Comparison of ENCODE assay signal across 9 mouse cellular contexts in genomic region chr1:132155737-132156136, GRCm38 (mm10). TPM values are rescaled to one million over a fixed set of nuclear protein-coding genes. Genes with fewer than 3 reads are reported as not detected.
DNase-seq lines count a peak whose midpoint lies in the region; ATAC-seq lines count a peak whose summit lies in the region.
"Had no signal": no experiment of that assay in that cellular context is flagged by ENCODE, and none has a peak within 500 bp of the region (broad histone marks: within the 10 kb centered on the region; RNA-seq: fewer than 3 reads in every experiment).

No protein-coding gene starts in this region.

- H3K4me3 ChIP-seq in midbrain, embryonic 11.5 days (ENCODE audit: low read depth, low read length): no peak overlapping the region
- no peak overlapping the region for H3K4me3 ChIP-seq in midbrain, embryonic 15.5 days
- H3K4me3 ChIP-seq: embryonic facial prominence, embryonic 15.5 days had no signal

- ATAC-seq in midbrain, embryonic 11.5 days (ENCODE audit: low FRiP score): peak; percentile 31; the same call in 1 of the 2 replicates
- ATAC-seq in midbrain, embryonic 15.5 days (replicated peaks): no peak
- peak; percentile 60; the same call in 1 of the 2 replicates for ATAC-seq in frontal cortex, adult (ENCODE audit: low TSS enrichment)
- peak; percentile 82 for ATAC-seq in inflammation-experienced regulatory T-cells, adult 6 months

- H3K9ac ChIP-seq in midbrain, embryonic 11.5 days (ENCODE audit: low read length): no peak overlapping the region
- no peak overlapping the region for H3K9ac ChIP-seq in midbrain, embryonic 15.5 days
- H3K9ac ChIP-seq: embryonic facial prominence, embryonic 15.5 days had no signal

- peak; percentile 98 for DNase-seq in midbrain, embryonic 11.5 days (ENCODE audit: low spot score, missing footprints)
- DNase-seq in cerebellum, adult 11 months: peak; percentile 76
- DNase-seq in left cerebral cortex, postnatal 14 days (ENCODE audit: low spot score in 2 of 2): peak; percentile 84
- DNase-seq in mesoderm, embryonic 11.5 days (ENCODE audit: low read depth, low spot score): peak; percentile 90
- peak; percentile 65 to 72 for DNase-seq in spleen, postnatal 36 days (ENCODE audit: low spot score in 2 of 2)

- H3K27ac ChIP-seq in midbrain, embryonic 11.5 days (ENCODE audit: low read depth, low read length): no peak overlapping the region
- no peak overlapping the region for H3K27ac ChIP-seq in midbrain, embryonic 15.5 days
- H3K27ac ChIP-seq: embryonic facial prominence, embryonic 15.5 days had no signal

- no peak overlapping the region for H3K4me2 ChIP-seq in midbrain, embryonic 11.5 days
- no peak overlapping the region for H3K4me2 ChIP-seq in midbrain, embryonic 15.5 days
- H3K4me2 ChIP-seq: embryonic facial prominence, embryonic 15.5 days had no signal

- 15% methylated on average over 6 of the region's 6 CpGs for WGBS in midbrain, embryonic 11.5 days
- WGBS in midbrain, embryonic 15.5 days: 6% methylated on average over 6 of the region's 6 CpGs

- H3K36me3 ChIP-seq in midbrain, embryonic 11.5 days (ENCODE audit: control insufficient read depth, insufficient read depth, low read length): no peaks in the 10 kb centered on the region
- no peaks in the 10 kb centered on the region for H3K36me3 ChIP-seq in midbrain, embryonic 15.5 days (replicated peaks)
- H3K36me3 ChIP-seq: embryonic facial prominence, embryonic 15.5 days had no signal

- no peaks in the 10 kb centered on the region for H3K9me3 ChIP-seq in midbrain, embryonic 11.5 days (ENCODE audit: control insufficient read depth, low read length)
- H3K9me3 ChIP-seq in midbrain, embryonic 15.5 days: no peaks in the 10 kb centered on the region
- H3K9me3 ChIP-seq: embryonic facial prominence, embryonic 15.5 days had no signal

- H3K27me3 ChIP-seq in midbrain, embryonic 11.5 days (ENCODE audit: control insufficient read depth, insufficient read depth, low read length): peaks cover 6% of the 10 kb centered on the region
- H3K27me3 ChIP-seq in midbrain, embryonic 15.5 days (replicated peaks): no peaks in the 10 kb centered on the region

- intact Hi-C loops in left cerebral cortex, postnatal 14 days (cut with DNase I): loop anchor here (1.0 to 5.0 kb wide), 5 partner anchors 34 to 202 kb away; partner anchors contain the start of genes AC124108.1 and Lemd1

- peaks cover 23% of the 10 kb centered on the region for H3K4me1 ChIP-seq in midbrain, embryonic 11.5 days (ENCODE audit: control insufficient read depth, insufficient read depth, low read length)
- H3K4me1 ChIP-seq in midbrain, embryonic 15.5 days: peaks cover 36% of the 10 kb centered on the region

RNA-seq across cellular contexts. Expression of gene Cdk18, which starts 16.3 kb away (rescaled TPM):
- 0.14 and 0.19 TPM in 2 replicates for polyA plus RNA-seq in midbrain, embryonic 11.5 days (2014; fragmentation: Nextera tagmentation; extraction: Ambion mirVana)
- polyA plus RNA-seq in midbrain, embryonic 15.5 days (2015; fragmentation: Nextera tagmentation; extraction: Ambion mirVana): 1.1 and 1.5 TPM in 2 replicates
- polyA plus RNA-seq in inflammation-experienced regulatory T-cells, adult 6 months (2017; shearing (Covaris generic)): not detected
- 10 to 100 TPM; 17.0 to 28.3 TPM for total RNA-seq in left cerebral cortex, postnatal 14 days (2021)

RNA-seq across cellular contexts. Expression of gene Lemd1, which starts 35.5 kb away (rescaled TPM):
- 10.7 and 12.9 TPM in 2 replicates for polyA plus RNA-seq in midbrain, embryonic 11.5 days (2014; fragmentation: Nextera tagmentation; extraction: Ambion mirVana)
- polyA plus RNA-seq in midbrain, embryonic 15.5 days (2015; fragmentation: Nextera tagmentation; extraction: Ambion mirVana): 14.9 and 19.8 TPM in 2 replicates
- not detected for polyA plus RNA-seq in inflammation-experienced regulatory T-cells, adult 6 months (2017; shearing (Covaris generic))
- 1 to 10 TPM; 4.1 to 4.6 TPM for total RNA-seq in left cerebral cortex, postnatal 14 days (2021)

RNA-seq across cellular contexts. Expression of gene AC124108.1, which starts 35.5 kb away (rescaled TPM):
- polyA plus RNA-seq in midbrain, embryonic 11.5 days (2014; fragmentation: Nextera tagmentation; extraction: Ambion mirVana): 5.0 and 5.2 TPM in 2 replicates
- polyA plus RNA-seq in midbrain, embryonic 15.5 days (2015; fragmentation: Nextera tagmentation; extraction: Ambion mirVana): 3.7 and 3.8 TPM in 2 replicates
- polyA plus RNA-seq in inflammation-experienced regulatory T-cells, adult 6 months (2017; shearing (Covaris generic)): not detected
- total RNA-seq in left cerebral cortex, postnatal 14 days (2021): 1 to 10 TPM; 3.7 to 3.9 TPM

Comparison
In these comparisons a context has a peak if more than half of its experiments do, and no peak if none do; other contexts are left out.
1. RNA of gene Lemd1, which starts 35.5 kb away (polyA plus RNA-seq): 14.9 to 19.8 TPM in midbrain, embryonic 15.5 days and 10.7 to 12.9 TPM in midbrain, embryonic 11.5 days; not detected in inflammation-experienced regulatory T-cells, adult 6 months; every median in the first group is over 10 times any median in the second.
2. Peak in every context shown above with its lines, with median percentiles within 50 percentile points of each other: DNase-seq.